Mouse (Mus musculus): ENCODE data around the gene Htra2.

Gene Htra2

DNA sequence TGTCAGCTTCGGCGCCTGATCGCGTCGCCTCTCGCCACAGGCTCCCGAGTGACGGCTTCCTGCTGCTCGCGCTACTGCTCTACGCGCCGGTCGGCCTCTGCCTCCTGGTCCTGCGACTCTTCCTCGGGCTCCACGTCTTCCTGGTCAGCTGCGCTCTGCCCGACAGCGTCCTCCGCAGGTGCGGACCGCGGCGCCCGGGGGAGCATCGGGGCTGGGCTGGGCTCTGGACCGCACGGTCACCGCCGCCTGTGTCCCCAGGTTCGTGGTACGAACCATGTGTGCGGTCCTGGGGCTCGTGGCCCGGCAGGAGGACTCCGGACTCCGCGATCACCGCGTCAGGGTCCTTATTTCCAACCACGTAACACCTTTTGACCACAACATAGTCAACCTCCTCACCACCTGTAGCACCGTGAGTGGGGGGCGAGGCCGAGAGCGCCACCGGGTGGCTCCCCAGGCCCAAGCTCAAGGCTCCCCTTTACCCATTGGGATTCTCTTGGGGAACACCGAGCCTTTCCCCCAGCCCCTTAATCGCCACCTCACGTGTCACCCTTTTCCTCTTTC is at the start of gene Htra2:
Gene Htra2, minus strand, starts transcription at position 403 of the 561 bp plus-strand sequence.
- no peak for DNase-seq (ENCODE audit: low read depth)

DNA sequence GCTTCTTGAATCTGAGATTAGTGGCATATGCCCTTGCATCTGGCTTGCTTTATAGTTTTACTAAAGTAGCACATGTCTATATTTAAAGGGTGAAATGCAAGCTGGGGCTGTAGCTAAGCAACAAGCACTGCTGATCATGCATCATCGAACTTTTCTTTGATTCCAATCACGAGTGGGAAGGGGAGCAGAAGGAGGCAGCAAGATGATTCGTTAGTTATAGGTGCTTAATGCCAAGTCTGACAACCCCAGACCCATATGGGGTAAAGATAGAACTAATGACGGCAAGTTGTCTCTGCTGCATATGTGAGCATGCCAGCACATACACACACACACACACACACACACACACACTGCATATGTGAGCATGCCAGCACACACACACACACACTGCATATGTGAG is 49.1 kb upstream of the Htra2 start:
- no peak for DNase-seq (ENCODE audit: low read depth)

DNA sequence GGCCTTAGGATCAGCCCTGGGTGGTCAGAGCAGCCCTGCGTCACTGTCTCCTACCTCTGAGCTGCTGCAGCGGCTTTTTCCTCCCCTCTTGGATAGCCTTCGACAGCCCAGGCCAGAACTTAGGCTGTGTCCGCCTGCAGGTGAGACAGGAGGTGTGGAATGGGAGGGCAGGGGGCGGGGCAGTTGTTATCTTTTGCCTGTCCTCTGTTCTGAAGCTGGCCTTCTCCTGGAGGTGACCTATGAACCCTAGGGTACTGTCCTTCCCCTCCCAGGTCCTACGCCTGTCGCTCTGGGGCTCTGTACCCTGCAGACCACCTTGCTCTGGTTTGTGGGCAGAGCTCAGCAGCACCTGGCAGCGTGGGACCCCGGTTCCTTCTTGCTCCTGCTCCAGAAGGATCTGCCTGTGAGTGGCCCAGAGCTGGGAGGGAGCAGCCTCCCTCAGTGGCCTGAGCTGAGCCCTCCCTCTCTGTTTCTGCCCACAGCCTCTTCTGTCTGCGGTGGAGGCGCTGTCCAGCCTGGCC is 48.1 kb upstream of the Htra2 start:
- no peak for DNase-seq (ENCODE audit: low read depth)

DNA sequence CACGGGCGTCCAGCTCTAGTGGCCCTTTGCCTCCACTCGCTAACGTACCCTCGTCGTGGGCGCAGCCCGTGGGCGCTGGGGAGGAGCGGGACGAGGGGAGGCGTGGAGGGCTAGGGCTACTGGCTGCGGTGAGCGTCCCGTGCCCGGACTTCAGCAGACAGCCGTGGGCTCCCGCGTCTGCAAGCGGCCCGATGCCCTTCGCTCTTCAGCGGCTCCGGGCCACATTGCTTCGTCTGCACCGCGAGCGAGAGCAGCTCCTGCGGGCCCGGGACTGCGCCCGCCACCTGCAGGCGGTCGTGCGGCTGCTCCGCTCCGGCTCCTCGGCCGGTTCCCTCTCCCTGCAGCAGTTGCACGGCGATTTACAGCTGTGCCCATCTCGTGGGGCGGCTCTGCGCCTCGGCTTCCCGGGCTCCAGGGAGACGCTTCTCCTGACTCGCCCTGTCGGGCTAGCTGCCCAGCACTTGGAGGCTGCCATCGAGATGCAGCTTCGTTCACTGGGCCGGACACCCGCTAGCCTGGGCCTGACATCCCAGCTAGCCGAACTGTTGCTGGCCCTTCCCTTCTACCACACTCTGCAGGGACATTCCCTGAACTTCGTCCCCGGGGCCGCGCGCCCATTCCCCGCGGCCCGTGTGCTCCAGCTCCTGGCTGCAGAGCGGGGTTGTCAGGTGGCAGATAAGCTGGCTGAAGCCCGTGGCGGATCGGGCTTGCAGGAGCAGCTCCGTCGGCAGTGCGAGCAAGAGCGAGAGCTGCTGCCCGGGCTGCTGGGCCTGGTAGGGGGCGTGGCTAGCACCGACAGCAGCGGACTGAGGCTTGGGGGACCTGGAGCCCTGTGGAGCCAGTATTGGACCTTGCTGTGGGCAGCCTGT is 46.8 kb upstream of the Htra2 start:
- DNase-seq (ENCODE audit: low read depth) = peak; percentile 85

DNA sequence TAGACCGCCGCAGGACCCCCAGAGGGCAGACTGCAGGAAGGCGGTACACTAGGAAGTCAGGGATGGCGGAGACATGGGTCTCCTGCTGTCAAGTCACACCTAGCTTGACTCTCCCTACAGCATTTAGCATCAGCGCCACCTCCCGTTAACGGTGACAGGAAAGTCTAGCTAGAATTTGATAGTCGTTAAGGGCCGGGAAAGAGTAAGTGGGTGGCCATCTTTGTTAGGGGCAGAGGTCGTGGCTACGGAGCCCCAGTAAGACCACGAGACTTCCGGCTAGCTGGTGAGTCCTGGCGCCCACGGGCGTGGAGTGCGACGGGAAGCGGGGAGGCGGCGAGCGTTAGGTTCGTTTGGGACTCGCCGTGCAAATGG is 46.2 kb upstream of the Htra2 start, which contains the start of the genes Ccdc142 and Gm42688:
Gene Ccdc142, plus strand, starts transcription at position 286 of the 372 bp plus-strand sequence.
Gene Gm42688, plus strand, starts transcription at position 302 of the 372 bp plus-strand sequence.
- peak; percentile 94 for DNase-seq (ENCODE audit: low read depth)

DNA sequence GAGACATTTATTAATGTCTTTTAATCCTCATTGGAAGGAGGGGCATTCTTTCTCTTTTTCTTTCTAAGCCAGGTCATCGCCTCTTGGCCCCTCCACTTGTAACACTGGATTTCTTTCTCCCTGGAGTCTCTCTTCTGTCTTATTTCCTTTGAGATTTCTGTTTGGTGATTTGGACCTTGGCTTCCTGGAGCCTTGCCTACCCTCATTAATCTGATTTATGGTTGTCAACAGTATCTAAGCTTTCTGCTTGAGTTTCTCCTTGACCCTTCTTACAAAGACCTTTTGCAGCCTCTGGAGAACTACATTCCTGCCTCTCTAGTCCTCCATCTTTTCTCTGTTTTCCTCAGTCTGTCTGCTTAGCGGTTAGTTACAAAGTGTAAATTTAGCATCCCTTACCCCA is 43.3 kb upstream of the Htra2 start:
- no peak for DNase-seq (ENCODE audit: low read depth)

DNA sequence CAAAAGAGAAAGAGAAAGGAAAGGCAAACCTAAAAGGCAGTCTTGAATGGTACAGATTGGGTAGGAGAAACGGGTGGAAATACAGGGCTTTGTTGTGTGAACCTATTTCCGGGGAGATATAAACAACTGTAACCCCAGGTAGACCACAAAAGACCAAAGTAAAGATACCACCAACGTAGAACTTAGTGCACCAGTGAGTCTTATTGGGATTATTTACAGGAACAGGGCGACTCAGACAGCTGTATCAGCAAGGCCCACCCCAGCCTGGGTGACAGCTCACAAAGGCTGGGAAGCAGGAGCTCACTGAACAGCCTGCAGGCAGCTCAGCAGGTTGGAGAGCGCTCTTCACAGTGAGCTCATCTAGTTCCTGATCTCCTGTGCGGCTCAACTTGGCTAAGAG is 40.9 kb upstream of the Htra2 start:
- peak; percentile 89 for DNase-seq (ENCODE audit: low read depth)

DNA sequence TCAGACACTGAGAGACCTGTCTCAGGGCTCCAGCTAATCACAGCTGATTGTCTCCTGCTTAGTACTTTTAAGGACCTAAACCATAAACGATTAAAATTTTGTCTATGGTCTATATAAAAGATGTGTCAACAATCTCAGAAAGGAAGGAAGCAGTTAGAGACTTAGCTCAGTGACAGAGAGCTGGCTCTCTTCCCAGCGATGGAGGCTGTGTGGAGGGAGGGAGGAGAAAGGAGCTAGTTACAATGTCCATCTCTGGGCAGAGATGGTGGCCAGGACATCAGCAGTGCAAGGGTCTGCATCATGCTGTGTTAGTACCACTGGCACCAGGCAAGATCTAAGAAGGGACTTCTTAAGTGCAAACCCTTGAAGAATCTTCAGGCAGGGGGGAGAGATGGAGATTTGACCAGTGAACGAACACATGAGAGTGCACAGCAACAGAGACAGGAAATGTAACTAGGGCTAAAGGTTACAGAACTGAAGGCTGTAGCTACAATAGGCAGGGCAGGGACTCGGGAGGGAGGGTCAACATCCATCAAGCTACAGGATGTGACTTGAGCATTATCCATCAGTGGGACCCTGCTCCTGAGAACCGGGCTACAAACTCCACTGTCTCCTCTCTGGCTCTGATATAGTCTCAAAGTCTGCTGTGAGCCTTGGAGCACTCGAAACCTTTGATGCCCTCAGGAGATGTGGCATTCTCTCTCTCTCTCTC is 37.5 kb upstream of the Htra2 start:
- DNase-seq (ENCODE audit: low read depth) = no peak

DNA sequence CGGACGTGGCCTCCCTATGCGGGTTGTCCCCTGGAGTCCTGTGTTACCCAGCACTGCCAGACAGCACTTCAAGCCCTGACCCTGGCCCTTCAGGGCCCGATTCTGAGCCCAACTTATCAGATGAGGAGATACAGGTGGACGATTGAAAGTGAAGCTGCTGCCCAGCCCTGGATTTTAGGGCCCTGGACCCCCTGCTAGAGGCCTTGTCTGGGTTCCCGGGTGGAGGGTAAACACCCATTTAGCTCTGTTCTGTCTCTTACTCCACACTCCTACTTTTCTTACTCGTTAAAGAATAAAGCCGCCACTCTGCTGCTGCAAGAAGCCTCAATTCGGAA is 32.8 kb upstream of the Htra2 start:
- no peak for DNase-seq (ENCODE audit: low read depth)

DNA sequence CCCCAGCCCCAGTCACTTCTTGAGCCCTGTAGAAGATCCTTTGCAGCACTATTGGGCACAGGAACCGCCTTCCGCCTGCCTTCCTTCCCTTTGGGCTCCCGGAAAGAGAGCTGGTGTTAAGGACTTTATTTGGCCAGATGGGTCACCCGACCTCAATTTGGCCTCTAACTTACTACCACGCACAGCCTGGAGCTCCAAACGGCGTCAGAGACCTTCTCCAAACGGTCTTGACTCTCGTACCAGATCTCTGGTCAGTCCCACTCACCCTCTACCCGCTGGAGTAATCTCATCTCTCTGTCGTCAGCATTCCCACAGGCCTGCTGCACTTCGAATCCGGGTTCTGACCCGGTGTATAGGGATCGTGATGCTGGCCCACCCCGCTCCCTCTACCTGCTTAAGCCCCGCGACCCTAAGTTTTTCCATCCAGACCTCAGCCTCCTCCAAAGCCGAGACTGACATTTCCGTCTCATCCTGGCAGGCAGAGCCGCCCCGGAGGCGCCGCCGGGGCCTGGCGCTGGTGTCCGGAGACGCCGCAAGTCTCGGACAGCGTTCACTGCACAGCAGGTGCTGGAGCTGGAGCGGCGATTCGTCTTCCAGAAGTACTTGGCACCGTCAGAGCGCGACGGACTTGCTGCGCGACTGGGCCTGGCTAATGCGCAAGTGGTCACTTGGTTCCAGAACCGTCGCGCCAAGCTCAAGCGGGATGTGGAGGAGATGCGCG is 32.3 kb upstream of the Htra2 start:
- no peak for DNase-seq (ENCODE audit: low read depth)

DNA sequence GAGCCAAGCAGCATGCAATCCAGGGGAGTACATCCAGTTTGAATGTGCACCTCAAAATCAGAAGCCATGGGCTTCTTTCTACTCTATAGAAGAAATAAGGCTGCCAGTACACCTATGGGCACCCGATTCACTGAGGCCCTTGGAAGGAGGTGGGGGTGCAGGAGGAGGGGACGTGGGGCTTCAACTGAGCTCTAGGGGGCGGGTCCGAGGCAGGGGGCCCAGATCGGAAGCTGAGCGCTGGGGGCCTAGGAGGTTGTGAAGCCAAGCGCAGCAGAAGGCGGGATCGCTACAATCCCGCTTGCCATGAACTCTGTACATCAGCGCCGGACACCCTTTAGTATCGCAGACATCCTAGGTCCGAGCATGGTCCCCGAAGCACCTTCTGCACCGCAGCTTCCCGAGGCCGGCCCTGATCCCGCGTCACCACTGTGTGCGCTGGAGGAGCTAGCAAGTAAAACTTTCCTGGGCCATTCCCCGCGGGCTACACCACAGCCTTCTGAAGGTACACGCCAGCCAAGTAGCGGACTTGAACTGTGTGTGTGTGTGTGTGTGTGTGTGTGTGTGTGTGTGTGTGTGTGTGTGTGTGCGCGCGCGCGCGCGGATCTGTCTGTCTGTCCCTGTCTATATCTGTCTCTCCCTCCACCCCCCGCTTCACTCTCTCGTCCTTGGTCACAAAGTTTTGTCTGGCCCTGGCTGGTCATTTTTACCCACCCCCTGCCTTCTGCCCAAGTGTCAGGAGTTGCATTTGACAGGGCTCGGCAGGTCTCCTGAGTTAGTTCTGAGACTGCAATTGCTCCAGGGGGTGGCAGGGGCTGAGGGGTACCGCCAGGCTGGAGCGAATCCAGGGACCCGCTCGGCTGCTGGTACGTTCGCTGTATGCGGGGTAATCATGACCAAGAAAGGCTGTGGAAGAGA is 31.3 kb upstream of the Htra2 start, which contains the start of gene Lbx2:
Gene Lbx2, plus strand, starts transcription at position 247 of the 915 bp plus-strand sequence.
- DNase-seq (ENCODE audit: low read depth) = peak; percentile 55

DNA sequence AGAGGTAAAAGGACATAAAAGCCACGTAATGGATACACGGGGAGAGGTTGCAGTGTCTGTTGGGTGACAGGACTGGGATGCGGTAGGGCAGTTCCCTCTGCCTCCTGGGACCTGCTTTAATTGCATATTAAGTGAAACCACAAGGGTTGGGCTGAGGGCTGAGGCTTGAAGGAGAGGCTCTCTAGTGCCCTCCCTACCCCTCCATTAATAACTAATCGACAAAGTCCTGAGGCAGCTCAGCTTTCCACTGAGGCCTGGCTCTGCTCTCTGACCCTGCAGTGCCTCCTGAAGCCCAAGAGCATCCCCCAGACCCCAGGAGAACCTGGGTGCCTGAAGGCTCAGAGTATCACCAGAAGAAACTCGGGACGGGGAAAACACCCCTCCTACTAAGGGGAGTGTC is 29.4 kb upstream of the Htra2 start:
- no peak for DNase-seq (ENCODE audit: low read depth)

DNA sequence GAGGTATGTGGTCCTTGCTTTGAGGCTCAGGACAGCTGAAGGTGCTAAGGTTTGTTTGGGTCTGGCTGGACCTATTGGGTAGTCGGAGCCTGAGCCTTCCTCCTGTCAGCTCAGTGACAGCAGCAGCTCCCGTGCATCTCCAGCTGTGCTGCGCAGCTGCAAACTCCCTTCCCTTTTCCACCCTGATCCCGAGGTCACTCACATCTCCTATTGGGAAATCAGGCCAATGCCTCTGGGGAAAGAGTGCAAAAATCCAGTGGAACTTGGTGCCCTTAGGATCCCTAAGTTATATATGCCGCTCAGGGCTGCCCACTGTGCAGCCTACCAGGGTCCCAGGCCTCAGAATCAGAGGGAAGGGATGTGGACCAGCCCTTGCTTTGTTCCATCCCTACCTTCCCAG is 28.4 kb upstream of the Htra2 start:
- no peak for DNase-seq (ENCODE audit: low read depth)

DNA sequence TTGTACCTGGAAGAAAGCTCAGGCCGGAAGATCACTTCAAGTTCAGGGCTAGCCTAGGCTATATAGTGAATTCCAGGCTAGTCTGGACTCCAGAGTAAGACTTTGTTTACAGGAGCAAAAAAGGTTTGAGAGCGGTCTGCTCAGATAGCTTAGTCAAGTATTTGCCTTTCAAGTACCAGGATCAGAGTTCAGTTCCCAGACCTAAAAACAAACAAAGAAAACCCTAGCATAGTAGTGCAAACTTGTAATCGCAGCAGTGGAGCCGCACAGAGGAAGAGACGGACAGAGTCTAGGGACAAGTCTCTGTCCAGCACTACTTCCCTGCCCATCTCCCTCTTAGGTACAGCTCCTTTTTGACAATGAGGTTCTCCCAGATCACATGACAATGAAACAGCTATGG is 25.1 kb upstream of the Htra2 start:
- DNase-seq (ENCODE audit: low read depth) = no peak

DNA sequence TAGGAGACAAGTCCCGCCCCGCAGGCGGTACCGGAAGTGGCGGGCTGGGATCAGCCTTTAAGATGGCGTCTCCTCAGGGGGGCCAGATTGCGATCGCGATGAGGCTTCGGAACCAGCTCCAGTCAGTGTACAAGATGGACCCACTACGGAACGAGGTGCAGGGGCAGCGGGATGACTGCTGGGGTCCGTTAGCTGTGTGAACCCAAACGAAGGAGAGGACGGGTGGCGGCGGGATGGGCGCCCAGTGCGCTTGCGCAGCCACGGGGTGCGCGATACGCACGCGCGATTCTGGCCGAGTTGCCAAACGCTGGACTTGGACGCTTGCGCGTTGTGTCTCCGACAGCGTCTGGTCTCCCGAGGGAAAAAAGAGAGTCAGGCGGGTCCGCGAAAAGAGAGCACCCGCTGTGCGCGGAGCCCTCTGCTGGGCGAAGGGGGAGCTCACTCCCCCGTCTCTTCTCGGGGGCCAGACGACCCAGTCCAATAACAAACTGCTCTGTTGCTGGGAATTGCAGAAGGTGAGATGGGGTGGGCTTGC is 23.3 kb upstream of the Htra2 start:
- peak; percentile 100 for DNase-seq (ENCODE audit: low read depth)

DNA sequence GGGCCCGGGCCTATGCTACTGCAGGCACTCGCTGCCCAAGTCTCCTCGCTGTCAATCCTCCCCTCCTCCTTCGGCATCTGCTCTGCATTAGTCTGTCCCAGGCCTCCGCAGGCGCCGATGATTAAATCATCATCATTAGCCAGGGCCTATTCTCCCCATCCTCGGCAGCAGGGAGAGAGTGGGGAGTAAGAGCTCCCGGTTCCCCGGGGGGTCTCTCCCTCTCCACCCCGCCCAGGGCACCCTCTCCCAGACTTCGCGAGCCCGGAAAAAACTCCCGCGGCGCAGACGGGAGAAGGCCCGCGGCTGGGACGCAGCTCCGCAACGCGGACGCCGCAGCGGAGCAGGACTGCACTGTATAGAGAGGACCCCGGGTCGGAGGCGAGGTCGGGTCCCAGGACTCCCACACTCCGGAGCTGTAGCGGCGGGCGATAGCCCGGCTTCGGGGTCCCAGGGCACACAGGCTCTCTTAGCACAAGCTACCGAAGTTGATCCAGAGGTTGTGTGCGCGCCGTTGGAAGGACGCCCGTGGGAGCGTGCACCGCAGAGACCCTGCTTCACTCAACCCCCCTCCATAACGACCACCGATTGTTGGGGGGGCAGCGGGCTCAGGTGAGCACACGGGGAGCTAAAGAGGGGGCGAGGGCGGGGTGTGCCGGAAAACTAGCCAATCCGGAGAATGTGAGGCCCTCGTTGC is 22.7 kb upstream of the Htra2 start, which contains the start of gene Pcgf1:
Gene Pcgf1, plus strand, starts transcription at position 240 of the 694 bp plus-strand sequence.
- DNase-seq (ENCODE audit: low read depth) = peak; percentile 56

DNA sequence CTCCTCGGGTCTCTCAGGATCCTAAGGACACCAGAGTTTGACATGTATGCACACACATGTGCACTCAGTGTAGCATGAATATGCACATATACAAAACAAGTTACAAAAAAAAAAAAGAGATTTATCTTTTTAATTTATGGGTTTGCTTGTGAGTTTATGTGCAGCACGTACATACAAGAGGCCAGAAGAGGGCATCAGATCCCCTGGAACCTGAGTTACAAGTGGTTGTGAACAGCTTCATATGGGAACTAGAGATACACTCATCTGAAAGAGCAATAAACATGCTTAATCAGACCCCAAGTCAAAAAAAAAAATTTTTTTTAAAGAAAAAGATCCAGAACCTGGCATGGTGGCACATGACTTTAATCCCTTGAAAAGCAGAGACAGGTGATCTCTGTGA is 19.9 kb upstream of the Htra2 start:
- peak; percentile 77 for DNase-seq (ENCODE audit: low read depth)

DNA sequence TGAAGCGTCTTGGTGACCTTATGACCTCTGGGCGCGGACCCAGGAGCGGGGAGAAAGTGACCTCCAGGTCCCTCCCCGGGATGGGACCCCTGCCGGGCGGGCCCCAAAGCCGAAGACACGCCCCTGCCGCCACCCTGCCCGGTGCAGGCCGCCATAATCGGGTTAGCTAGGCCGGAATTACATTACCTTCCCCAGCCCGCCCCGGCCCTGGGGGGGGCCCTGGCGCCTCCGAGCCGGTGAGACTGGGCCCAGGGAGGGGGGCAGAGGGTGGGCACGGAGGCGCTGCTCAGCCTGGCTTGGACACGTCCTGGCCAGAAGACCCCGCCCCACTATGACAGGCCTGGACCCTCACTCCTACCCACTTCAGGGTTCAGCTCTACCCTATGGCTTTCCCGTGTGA is 16.1 kb upstream of the Htra2 start:
- DNase-seq (ENCODE audit: low read depth) = no peak

DNA sequence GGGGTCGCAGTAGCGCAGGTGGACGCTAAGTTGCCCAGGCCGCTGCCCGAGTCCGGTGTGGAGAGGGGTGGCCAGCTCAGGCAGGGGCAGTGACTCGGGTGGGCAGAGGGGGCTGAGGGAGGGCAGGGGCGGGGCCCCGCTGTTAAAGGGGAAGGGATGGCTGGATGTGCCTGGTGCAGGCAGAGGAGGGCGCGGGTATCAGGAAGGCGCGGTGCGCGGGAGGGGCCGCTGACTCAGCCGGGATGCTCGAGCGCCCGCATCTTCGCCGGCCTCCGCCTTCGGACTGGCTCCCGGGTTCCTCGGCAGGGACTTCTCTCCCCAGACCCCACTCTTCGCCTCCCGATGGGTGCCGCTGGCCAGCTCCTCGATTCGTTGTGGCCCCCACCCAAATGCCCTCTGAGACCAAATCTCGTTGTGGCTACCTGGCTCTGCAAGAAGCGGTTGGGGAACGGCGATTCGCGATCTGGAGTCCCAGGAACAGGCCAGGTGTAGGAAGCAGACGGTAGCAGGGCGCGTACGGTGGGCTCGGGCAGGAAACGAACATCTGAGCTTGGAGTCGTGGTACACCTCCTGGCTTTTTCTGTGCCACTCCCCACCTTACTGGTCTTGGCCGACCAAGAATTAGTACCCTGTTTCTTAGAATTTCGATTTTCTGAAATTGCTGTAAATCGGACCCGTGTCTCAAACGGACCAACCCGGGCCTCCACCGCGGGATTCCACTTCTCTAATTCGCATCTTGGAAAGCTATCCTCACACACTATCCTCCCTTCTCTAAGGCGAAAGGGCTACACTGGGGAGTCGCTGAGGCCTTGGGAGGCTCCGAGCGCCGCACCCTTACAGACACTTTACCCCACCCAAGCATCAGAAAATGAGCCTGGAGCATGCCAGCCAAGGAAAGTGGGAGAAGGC is 15.5 kb upstream of the Htra2 start:
- DNase-seq (ENCODE audit: low read depth) = peak; percentile 62

DNA sequence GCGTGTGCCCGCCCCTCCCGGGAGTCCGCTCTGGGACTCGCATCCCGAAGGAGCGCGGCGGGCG is 15.0 kb upstream of the Htra2 start, which contains the start of gene Tlx2:
Gene Tlx2, minus strand, starts transcription at position 47 of the 64 bp plus-strand sequence.
- DNase-seq (ENCODE audit: low read depth) = no peak
